Mouse (Mus musculus) embryonic stem cell, embryonic (primary cell): ENCODE measurements around the gene Rgma.

Experiments used
- CTCF ChIA-PET, 4 experiments: fragments of 300-600 bp in 2 of 4; fragments of 350-600 bp in 2 of 4; sonication (Branson Sonifier 250); formaldehyde crosslinking; loops; one replicate each; lab custom pipeline; 2022; ENCODE audit warnings: inconsistent platforms in 2 of 4; lab: Charles Lee
- POLR2A ChIA-PET, 4 experiments: fragments of 300-600 bp in 2 of 4; fragments of 350-600 bp in 2 of 4; sonication (Branson Sonifier 250); formaldehyde crosslinking; loops; one replicate each; lab custom pipeline; 2022; ENCODE audit warnings: antibody characterized with exemption in 4 of 4, inconsistent platforms in 1 of 4; lab: Charles Lee

Gene Rgma

DNA sequence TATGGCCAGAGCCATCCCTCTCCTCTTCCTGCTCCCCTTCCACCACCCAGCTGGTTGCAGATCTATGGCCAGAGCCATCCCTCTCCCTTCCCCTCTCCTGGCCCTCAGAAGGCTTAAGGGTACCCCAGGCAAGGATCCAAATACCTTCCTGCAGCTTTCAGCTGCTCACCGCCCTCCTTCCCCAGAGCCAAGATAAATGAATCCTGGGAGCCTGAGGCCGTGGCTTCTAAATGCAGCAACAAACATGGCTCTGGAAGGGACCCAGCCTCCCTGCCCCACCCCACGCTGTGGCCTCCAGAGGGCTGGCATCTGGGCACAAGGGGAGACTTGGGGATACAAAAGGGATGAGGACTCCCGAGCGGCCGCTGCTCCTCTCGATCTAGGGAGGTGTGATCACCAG lies 37.1 kb downstream of the Rgma start:
- CTCF ChIA-PET = interaction anchor here in 1 of 4 experiments (1.5 kb wide), 1 partner anchor 13 kb away, joined by 4 read pairs; no protein-coding TSS in a partner anchor

DNA sequence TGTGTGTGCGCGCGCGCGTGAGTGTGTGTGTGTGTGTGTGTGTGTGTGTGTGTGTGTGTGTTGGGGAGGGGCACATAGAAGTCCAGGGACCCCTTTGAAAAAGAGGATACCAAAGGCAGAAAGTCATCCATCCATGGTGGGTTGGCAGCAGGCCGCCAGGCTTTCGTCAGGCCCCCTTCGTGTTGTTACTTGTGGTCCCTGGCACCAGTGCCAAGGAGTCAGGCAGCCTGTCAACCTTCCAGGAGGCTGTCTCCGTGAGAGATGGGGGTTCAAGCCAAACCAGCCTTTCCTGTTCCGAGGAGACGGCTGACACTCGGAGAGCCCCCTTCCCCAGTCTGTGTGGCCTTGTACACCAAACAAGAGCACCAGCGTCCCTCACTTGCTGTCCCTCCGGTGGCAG lies 38.9 kb downstream of the Rgma start:
- ChIA-PET POLR2A (interaction anchor here in 2 of 4 experiments (0.6 to 3.1 kb wide), 4 partner anchors 10 to 15 kb away, joined by 3 to 17 read pairs (median 4); no protein-coding TSS in a partner anchor), CTCF (interaction anchor here in 1 of 4 experiments (1.2 kb wide), 1 partner anchor 15 kb away, joined by 3 read pairs; no protein-coding TSS in a partner anchor)

More for the DNA sequence above, 37.1 kb downstream of the Rgma start:
- POLR2A ChIA-PET = interaction anchor here in 2 of 4 experiments (1.0 to 3.1 kb wide), 6 partner anchors 9 to 19 kb away, joined by 3 to 17 read pairs (median 4); no protein-coding TSS in a partner anchor

DNA sequence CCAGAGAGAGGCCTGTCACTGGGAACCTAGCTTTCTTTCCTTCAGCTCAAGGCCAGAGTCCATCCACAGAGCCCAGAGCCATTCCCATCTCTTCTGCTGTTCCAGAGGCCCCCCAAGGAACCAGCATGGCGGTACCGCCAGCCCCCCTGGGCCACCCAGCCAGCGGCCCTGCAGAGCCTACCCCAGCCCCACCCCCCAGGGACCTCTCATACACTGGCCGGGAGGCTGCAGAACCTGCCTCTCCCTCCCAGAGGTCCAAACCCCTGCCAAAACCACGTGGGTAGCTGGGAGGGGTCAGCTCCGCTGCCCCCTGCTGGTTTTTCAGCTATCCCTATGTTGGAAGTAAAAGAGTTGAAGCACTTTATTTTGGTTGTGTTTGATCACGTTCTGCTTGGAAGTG lies 44.1 kb downstream of the Rgma start:
- ChIA-PET CTCF (interaction anchor here (0.5 to 2.4 kb wide), 23 partner anchors 18 to 1028 kb away, joined by 3 to 12 read pairs (median 4); no protein-coding TSS in a partner anchor), POLR2A (interaction anchor here in 3 of 4 experiments (0.6 to 5.3 kb wide), 13 partner anchors 10 to 998 kb away, joined by 3 to 40 read pairs (median 4); no protein-coding TSS in a partner anchor)

DNA sequence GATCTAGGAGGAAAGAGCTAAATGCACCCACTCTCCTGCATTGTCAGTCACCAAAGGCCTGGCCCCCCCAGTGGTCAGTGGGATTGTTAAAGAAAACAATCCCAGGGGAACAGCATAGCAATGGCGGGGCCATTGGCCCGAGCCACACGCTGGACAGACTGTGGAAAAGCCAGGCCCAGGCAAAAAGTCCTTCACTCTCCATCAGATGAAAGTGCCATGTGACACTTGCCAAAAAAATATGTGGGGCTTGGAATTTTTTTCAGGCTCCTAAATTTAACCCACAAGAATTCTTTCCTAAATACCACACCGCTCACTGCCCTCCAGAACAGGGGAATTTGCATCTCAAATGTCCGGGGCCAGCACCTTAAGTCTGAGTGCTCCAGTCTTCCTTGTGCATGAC lies 45.5 kb downstream of the Rgma start:
- POLR2A ChIA-PET = interaction anchor here in 2 of 4 experiments (0.8 to 5.3 kb wide), 6 partner anchors 21 to 54 kb away, joined by 3 to 40 read pairs (median 3); no protein-coding TSS in a partner anchor
- CTCF ChIA-PET = interaction anchor here in 3 of 4 experiments (0.6 to 2.4 kb wide), 6 partner anchors 21 to 1021 kb away, joined by 3 to 12 read pairs (median 4); no protein-coding TSS in a partner anchor

DNA sequence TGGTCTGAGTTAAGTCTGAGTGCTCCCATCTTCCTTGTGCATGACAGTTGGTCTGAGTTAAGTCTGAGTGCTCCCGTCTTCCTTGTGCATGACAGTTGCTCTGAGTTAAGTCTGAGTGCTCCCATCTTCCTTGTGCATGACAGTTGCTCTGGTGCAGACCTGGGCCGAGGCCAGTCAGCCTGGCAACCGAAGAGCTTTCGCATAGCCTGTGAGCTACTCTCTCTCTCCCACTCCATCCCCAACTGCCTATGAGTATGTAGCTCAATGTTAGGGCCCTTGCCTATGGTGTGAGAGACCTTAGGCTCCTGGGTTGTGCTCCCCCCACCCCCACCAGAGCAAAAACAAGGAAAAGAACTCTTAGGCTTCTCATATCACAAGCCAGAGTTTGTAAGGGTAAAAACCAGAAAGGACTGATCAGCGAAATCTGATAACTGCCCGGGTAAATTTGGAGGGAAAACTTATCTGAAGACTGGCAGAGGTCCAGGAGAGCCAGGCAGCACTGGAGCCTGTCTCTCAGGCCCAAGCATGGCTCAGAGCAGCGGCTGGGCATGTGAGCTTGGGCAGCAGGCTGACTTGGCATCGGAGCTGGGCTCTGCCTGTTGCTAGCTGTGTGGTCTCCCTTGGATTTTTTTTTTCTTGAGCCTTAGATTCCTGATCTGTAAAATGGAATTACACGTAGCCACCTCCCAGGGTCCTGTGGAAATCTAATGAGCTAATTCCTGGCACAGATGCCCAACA lies 46.1 kb downstream of the Rgma start:
- CTCF ChIA-PET = interaction anchor here (0.5 to 2.4 kb wide), 25 partner anchors 12 to 1858 kb away, joined by 3 to 21 read pairs (median 4); no protein-coding TSS in a partner anchor
- POLR2A ChIA-PET = interaction anchor here in 3 of 4 experiments (0.7 to 5.3 kb wide), 11 partner anchors 18 to 215 kb away, joined by 3 to 40 read pairs (median 3); no protein-coding TSS in a partner anchor

DNA sequence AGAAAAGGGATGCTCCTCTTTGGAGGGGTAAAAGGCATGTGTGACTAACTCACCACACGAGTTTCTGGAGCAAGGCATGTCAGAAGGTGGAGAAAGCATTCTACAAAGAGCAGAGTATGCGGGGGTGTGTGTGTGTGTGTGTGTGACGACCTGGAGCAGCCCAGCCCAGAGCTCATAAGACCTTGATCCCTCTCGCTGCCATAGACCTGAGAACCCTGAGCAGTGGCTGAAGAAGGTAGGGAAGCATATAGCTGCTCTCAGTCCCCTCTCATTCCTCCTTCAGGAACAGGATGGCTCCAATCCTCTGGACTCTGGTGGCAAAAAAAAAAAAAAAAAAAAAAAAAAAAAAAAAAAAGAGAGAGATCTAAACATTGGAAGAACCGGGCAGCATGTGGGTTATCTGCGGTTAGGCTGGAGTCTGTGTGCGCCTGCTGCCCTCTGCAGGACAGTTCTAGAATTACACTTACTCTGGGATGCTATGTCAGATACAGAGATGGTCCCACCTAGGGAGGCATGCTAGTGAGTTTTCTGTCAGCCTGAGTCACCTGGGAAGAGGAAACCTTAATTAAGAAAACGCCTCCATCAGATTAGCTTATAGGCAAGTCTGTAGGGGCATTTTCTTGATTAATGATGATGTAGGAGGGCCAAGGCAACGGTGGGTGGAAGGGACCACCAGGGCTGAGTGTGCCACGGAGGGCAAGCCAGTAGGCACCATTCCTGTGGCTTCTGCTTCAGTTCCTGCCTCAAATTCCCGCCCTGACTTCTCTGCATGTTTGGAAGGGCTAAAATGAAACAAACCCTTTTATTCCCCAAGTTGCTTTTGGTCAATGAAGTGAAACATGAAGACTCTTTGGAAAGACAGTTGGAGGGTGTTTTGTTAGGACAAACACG lies 47.2 kb downstream of the Rgma start:
- ChIA-PET CTCF (interaction anchor here (0.5 to 2.4 kb wide), 27 partner anchors 11 to 1859 kb away, joined by 3 to 21 read pairs (median 4); no protein-coding TSS in a partner anchor), POLR2A (interaction anchor here in 2 of 4 experiments (0.7 to 2.1 kb wide), 8 partner anchors 19 to 574 kb away, joined by 3 to 11 read pairs (median 4); no protein-coding TSS in a partner anchor)

DNA sequence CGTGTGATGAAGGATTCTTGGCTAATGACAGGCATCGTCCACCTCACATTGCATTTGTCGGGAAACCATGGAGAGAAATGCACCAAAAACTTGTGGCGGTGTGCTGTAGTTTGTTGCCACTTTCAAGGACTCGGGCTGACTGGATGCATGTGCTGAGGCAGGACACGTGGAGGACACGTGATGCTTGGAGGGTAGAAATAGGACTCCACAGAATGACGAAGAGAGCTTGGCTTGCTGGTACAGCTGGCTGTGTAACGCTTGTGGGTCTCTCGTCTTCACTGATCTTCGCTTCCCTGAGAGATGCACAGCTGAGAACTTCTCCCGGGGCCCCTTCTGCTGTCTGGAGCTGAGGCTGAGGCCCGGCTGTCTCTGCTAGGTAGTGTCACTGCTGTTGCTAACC lies 47.9 kb downstream of the Rgma start:
- POLR2A ChIA-PET = interaction anchor here in 2 of 4 experiments (1.3 to 1.7 kb wide), 4 partner anchors 26 to 708 kb away, joined by 3 to 5 read pairs (median 3); no protein-coding TSS in a partner anchor
- CTCF ChIA-PET = interaction anchor here (0.6 to 1.6 kb wide), 7 partner anchors 8 to 1032 kb away, joined by 3 to 8 read pairs (median 4); no protein-coding TSS in a partner anchor

DNA sequence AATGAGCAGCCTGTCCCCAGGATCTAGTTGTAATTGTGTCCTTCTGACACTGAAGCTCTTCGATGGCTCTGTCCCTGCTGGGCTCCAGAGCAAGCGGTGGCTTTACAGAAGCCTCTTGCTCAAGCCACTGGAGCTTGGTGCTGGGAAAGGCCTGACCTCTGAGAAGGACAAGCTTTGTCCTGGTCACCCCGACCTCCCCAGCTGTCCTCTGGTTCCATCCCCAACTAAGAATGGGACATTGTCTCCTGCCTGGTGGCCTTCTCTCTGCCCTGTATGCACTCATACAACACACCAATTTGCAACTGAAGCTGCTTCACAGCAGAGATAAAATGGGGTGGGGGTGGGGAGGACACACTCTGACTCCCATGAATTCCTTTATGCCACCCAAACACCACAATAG lies 48.9 kb downstream of the Rgma start:
- ChIA-PET CTCF (interaction anchor here (0.7 to 1.1 kb wide), 6 partner anchors 9 to 1026 kb away, joined by 3 to 8 read pairs (median 4); no protein-coding TSS in a partner anchor), POLR2A (interaction anchor here in 3 of 4 experiments (0.6 to 2.8 kb wide), 17 partner anchors 11 to 1026 kb away, joined by 3 to 13 read pairs (median 3); no protein-coding TSS in a partner anchor)

DNA sequence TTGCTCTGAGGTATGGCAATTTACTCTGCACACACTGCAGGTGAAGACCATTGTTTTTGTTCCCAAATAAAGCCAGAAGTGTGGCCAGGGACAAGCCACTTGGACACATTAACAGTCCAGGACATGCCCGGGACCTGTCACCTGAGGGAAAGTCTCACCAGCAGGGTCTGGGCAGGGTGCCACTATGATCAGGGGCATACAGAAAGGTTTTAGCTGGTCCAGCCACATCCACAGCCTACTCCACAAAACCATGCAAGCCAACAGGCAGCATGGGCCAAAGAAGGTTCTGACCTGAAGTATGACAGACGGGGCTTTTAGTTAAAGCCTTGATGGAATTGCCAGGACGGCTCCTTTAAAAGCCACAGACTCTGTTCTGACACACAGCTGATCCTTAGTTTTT lies 49.4 kb downstream of the Rgma start:
- POLR2A ChIA-PET = interaction anchor here in 3 of 4 experiments (0.6 to 2.8 kb wide), 14 partner anchors 11 to 710 kb away, joined by 3 to 13 read pairs (median 3); no protein-coding TSS in a partner anchor

DNA sequence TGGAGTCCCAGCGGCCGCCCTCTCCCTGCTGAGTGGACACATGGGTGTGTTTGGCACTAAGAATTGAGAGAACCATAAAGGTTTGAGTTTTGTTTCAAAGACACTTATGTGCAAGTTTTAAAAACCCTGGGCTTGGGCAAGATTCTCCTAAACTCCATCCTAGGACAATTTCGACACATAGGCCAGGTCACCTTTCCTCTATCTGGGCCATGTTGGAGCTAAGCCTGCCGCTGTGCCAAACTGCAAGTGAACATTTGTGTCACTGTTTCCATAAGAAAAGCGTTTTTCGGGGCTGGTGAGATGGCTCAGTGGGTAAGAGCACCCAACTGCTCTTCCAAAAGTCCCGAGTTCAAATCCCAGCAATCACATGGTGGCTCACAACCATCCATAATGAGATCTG lies 50.1 kb downstream of the Rgma start:
- ChIA-PET CTCF (interaction anchor here in 2 of 4 experiments (0.9 kb wide), 2 partner anchors 1025 kb away, joined by 3 read pairs; no protein-coding TSS in a partner anchor), POLR2A (interaction anchor here in 3 of 4 experiments (0.6 to 2.8 kb wide), 6 partner anchors 11 to 178 kb away, joined by 3 to 13 read pairs (median 4); no protein-coding TSS in a partner anchor)

More for the DNA sequence above, 49.4 kb downstream of the Rgma start:
- CTCF ChIA-PET = interaction anchor here in 2 of 4 experiments (0.8 to 1.0 kb wide), 4 partner anchors 25 to 1026 kb away, joined by 3 read pairs; no protein-coding TSS in a partner anchor

DNA sequence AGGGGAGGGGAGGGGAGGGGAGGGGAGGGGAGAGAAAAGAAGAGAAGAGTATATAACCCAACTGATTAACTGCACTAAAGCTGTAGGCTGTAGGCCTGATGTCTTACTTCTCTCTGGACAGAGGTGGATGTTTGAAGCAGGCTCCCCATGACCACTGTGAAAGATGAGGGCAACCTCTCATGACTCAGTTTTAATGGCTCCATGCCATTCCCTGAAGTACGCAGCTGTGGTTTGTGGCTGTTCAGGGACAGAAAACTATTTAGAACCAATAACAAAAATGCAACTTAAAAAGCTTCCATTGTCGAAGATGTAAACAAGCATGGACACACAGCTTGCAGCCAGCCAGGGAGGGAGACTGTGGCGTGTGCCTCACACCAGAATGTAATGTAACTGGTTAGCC lies 50.9 kb downstream of the Rgma start:
- POLR2A ChIA-PET = interaction anchor here in 1 of 4 experiments (1.3 to 2.8 kb wide), 2 partner anchors 10 to 93 kb away, joined by 3 to 9 read pairs; no protein-coding TSS in a partner anchor
- CTCF ChIA-PET = interaction anchor here in 1 of 4 experiments (0.9 kb wide), 1 partner anchor 1026 kb away, joined by 3 read pairs; no protein-coding TSS in a partner anchor

DNA sequence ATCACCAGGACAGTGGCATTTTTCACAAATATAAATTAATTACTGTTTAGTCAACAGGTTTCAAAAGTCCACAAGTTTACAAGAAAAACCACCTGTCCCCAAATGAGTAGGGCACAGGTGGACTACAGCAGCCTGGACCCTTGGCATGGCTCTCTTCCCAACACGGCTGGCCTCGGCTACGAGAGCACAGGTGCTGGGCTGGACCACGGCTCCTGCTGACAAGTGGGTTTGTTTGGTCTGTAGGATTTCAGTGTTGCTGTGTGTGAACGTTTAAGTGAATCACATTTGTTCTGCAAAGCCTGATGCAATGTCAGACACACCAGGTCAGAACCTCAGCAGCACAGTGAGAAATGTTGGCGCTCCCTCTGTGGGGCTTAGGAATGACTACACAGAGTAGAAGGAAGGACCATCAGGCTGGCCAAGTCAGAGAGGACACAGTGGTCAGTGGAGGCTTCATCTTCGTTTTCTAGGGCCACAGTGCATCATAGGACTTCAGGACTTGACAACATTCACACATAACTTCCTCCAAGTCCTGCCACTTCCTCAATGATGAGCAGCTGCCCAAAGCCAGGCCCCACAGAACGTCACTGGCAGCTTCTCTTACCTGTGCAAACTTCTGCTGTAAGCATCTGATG lies 51.6 kb downstream of the Rgma start:
- POLR2A ChIA-PET = interaction anchor here in 1 of 4 experiments (1.1 to 3.7 kb wide), 5 partner anchors 9 to 92 kb away, joined by 3 to 10 read pairs (median 9); no protein-coding TSS in a partner anchor
- CTCF ChIA-PET = no interaction called here

DNA sequence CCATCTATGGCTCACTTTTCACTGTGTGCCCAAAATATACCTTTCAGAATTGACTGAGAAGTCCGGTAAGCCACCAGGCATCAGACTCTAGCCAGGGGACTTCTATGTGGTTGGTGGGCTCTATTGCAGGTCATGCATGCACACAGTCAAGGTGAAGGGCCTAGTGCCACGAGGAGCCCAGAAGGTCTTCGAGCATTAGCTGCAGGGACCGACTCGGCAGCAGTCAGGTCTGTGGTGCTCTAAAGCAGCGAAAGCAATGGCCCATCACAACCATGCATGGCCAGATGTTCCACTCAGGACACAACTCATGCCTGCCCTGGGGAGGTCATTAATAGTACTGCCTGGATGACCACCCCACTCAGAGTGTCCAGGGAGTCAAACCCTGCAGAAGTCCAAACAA lies 52.5 kb downstream of the Rgma start:
- ChIA-PET CTCF (no interaction called here), POLR2A (interaction anchor here in 2 of 4 experiments (0.5 to 3.7 kb wide), 6 partner anchors 9 to 101 kb away, joined by 3 to 10 read pairs (median 4); no protein-coding TSS in a partner anchor)

DNA sequence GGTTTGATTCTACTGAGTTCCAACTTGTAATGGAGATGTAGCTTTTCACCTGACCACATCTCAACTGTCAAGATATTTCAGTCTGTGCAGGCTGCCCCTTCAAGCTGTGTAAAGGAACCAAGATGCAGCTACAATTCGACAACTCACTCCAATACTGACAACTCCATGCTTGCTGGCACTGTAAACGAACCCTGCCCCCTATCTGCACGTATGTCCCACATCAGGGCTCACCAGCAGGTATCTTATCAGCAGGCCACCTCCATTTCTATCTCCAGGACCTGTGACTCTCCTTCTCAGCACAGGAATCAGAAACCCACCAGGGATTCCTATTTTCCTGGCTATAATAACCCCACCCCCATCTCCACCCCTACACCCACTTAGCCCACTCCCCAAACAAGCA lies 53.2 kb downstream of the Rgma start:
- ChIA-PET CTCF (interaction anchor here in 1 of 4 experiments (0.7 kb wide), 1 partner anchor 200 kb away, joined by 3 read pairs; no protein-coding TSS in a partner anchor), POLR2A (interaction anchor here in 2 of 4 experiments (0.5 to 3.7 kb wide), 8 partner anchors 8 to 101 kb away, joined by 3 to 10 read pairs (median 4); no protein-coding TSS in a partner anchor)

DNA sequence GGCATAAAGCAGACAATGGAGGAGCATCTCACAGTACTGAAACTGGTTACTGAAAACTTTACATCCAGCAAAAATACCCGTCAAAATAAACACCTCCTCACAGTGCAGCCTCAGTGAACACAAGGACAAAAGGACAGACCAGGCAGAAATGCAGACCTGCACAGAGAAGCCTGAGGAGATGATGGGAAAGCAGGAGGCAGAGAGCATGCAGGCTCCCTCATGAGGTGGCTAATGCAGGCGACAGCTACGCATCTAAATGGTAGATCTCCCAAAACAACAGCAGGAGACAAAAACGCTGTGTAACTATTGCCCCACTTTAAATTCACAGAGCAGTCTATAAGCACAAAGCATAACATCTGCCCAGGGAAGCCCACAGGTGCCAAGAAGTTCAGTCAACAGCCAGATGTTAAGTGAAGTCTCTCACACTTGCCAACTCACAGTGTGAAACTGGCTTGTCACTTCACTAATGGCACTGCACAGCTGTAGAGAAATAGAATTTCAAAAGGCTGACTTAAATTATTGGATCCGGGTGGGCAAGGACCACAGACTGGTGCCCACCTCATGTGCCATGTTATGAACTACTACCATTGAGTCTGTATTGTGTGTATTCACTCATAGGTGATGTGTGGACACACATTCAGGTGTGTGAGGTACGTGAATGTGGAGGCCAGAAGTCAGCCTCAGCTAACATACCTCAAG lies 58.5 kb downstream of the Rgma start:
- CTCF ChIA-PET = interaction anchor here in 1 of 4 experiments (1.3 kb wide), 1 partner anchor 12 kb away, joined by 7 read pairs; no protein-coding TSS in a partner anchor
- POLR2A ChIA-PET = interaction anchor here in 1 of 4 experiments (0.6 to 1.1 kb wide), 4 partner anchors 10 to 42 kb away, joined by 3 to 4 read pairs (median 3); no protein-coding TSS in a partner anchor

DNA sequence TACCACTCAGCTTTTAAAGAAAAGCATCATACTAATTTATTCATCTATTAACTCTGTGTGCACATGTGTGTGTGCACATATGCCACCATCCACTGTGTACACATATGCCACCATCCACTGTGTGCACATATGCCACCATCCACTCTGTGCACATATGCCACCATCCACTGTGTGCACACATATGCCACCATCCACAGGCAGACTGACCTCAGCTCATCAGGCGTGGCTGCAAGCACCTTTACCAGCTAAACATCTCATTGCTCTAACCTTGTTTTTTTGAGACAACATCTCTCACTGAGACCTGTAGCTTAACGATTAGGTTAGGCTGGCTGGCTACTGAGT lies 59.0 kb downstream of the Rgma start:
- CTCF ChIA-PET = interaction anchor here in 1 of 4 experiments (1.3 kb wide), 1 partner anchor 12 kb away, joined by 7 read pairs; no protein-coding TSS in a partner anchor
- POLR2A ChIA-PET = interaction anchor here in 1 of 4 experiments (0.6 to 1.1 kb wide), 2 partner anchors 9 to 41 kb away, joined by 3 read pairs; no protein-coding TSS in a partner anchor
